Mouse (Mus musculus): Measurements from ENCODE around the gene Hpse2. TPM values are rescaled to one million over a fixed set of nuclear protein-coding genes. Genes with fewer than 3 reads are reported as not detected.
"Not testable (repeated sequence)": the region's sequence is repeated elsewhere in the genome, so short reads cannot be mapped to it uniquely, and the experiment has no call there.

The Hpse2 gene
- total RNA-seq, 2 experiments from 2014 or later: not detected

GRCm38 (mm10) chr19:42857096-42857495 lies 531.1 kb downstream of the Hpse2 start:
- DNase-seq (ENCODE audit: low spot score): no peak

GRCm38 (mm10) chr19:42855649-42856048 lies 532.5 kb downstream of the Hpse2 start:
- no peak for DNase-seq (ENCODE audit: low spot score)

DNA sequence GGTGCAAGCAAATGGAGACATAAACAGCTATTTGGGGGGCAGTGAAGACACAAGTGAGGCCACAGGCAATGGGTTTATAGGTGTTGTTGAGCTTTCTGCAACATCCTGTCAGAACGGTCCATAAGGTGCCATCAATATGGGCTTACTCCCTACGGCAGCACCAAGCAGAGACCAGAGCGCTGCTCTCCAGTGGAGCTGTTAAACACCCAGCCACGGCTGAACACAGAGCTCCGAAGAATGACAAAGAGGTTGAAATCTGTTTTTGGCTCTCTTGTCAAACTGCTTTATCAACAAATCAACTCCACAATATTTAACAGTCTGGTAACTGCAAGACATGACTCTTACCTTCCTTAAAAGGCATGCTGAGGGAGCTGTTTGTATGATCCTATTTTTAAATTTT lies 537.7 kb downstream of the Hpse2 start:
- DNase-seq (ENCODE audit: low spot score): no peak

DNA sequence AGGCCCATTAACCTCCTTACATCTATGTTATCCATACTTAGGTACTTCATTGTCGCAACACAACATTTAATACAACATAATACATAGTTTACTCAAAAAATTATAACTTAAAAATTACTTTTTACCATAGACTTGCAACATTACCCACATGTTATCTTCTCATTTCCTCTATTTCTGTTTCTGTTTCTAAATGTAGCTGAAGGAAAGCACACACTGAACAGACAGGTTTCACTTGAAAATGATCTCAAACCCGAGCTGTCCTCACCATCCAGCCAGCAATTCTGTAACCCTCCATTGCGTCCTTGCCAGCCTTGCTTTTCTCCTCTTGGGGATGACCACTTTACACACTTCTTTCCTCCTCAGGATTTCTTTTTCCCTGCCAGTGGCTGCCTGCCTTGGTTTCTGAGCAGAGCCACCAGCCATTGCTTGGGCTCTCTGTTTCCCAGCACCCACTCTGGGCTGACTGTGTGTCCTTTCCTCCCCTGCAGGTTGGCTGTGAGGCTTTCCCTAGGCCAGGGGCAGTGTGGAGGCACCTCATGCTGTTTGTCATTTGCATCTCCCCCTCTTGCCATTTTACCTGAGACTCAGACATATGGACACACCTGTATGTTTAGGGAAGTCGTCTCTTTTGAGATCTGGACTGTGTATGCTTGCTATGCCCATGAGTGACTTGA lies 548.4 kb downstream of the Hpse2 start:
- DNase-seq (ENCODE audit: low spot score): no peak

DNA sequence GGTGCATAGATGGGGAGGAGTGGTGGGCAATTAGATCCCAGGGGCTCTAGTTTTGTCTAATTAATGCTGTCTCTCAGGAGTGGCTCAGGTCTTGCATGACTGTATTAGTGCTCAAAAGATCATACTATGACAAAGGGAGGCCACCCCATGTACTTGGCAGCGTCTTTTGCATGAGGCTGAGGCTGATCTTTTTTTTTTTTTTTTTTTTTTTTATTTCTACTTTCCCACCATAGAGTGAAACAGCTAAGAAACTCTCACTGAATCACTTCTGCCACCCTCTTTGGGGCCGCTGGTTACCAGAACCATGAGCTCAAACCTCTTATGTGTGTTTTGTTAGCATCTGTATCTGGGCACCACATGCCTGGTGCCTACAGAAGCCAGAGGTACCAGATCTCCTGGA lies 549.0 kb downstream of the Hpse2 start:
- DNase-seq (ENCODE audit: low spot score): no peak

DNA sequence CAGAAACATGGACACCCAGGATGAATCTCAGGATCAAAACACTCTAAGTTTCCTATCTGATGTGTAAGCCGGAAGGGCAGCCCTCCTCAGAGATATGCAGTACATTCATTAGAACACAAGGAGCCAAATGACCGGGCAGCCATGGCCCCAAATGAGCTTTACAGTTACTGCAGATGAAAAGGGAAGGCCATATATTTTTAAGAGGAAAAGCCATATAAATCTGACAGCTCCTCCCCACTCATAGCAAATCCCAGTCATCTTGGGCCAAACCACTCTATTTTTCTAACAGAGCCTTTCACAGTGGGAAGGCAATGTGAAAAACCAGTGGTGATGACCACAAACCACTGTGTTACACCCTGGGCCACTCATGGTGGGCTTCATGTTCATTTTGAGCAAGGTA lies 549.9 kb downstream of the Hpse2 start:
- DNase-seq (ENCODE audit: low spot score): no peak

GRCm38 (mm10) chr19:42837591-42837990 lies 550.6 kb downstream of the Hpse2 start:
- peak; percentile 10 for DNase-seq (ENCODE audit: low spot score)

- no peak for DNase-seq (ENCODE audit: low spot score)
Measured at GRCm38 (mm10) chr19:42833126-42833525, 555.0 kb downstream of the Hpse2 start.

GRCm38 (mm10) chr19:42832251-42832650 lies 555.9 kb downstream of the Hpse2 start:
- no peak for DNase-seq (ENCODE audit: low spot score)

- DNase-seq (ENCODE audit: low spot score): no peak
Measured at GRCm38 (mm10) chr19:42829196-42829595, 559.0 kb downstream of the Hpse2 start.

- DNase-seq (ENCODE audit: low spot score): no peak
Measured at GRCm38 (mm10) chr19:42827843-42828242, 560.3 kb downstream of the Hpse2 start.

GRCm38 (mm10) chr19:42820109-42820508 lies 568.0 kb downstream of the Hpse2 start:
- no peak for DNase-seq (ENCODE audit: low spot score)

GRCm38 (mm10) chr19:42817761-42818160 lies 570.4 kb downstream of the Hpse2 start:
- no peak for DNase-seq (ENCODE audit: low spot score)

- DNase-seq (ENCODE audit: low spot score): no peak
Measured at GRCm38 (mm10) chr19:42816261-42816660, 571.9 kb downstream of the Hpse2 start.

GRCm38 (mm10) chr19:42810140-42810539 lies 578.0 kb downstream of the Hpse2 start:
- DNase-seq (ENCODE audit: low spot score): no peak

GRCm38 (mm10) chr19:42809491-42809890 lies 578.7 kb downstream of the Hpse2 start:
- peak; percentile 23 for DNase-seq (ENCODE audit: low spot score)

GRCm38 (mm10) chr19:42797866-42798265 lies 590.3 kb downstream of the Hpse2 start:
- no peak for DNase-seq (ENCODE audit: low spot score)

- no peak for DNase-seq (ENCODE audit: low spot score)
Measured at GRCm38 (mm10) chr19:42795801-42796200, 592.4 kb downstream of the Hpse2 start.

DNA sequence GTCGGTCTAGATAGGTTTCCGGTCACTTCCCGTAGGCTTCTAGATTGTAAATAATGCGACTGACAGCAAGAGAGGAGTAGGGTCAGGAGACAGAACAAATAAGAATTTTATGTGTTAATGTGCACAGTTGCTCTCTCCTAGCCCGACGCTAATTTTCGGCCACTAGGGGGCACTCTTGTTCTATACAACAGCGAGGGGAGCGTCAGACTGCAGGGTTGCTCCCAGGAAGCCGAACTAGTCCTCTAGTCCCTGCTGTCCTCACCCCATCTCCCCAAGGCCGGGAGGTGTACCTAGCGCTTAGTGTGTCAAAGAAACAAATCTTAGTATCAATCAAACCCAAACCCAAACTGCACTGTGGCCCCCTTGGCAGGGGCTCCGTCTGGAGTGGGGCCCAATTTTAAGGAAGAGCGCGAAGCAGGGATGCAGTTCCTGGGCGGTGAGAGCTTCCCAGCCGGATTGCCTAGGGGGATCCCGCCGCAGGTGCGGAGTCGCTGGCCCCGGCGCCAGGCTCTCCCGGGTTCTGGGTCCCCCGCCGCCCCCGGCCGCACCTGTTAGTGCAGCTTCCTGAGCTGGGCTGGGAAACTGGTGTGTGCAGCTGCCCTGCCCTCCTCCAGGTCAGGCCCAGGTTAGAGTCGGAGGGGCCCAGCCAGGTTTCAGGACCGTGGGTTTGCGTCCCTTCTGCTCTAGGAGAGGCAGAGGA lies 593.1 kb downstream of the Hpse2 start:
- DNase-seq (ENCODE audit: low spot score): peak; percentile 89

- DNase-seq (ENCODE audit: low spot score): no peak
Measured at GRCm38 (mm10) chr19:42788311-42788710, 599.8 kb downstream of the Hpse2 start.

- no peak for DNase-seq (ENCODE audit: low spot score)
Measured at GRCm38 (mm10) chr19:42785562-42786220, 602.5 kb downstream of the Hpse2 start.

GRCm38 (mm10) chr19:42785129-42785528 lies 603.0 kb downstream of the Hpse2 start:
- no peak for DNase-seq (ENCODE audit: low spot score)

DNA sequence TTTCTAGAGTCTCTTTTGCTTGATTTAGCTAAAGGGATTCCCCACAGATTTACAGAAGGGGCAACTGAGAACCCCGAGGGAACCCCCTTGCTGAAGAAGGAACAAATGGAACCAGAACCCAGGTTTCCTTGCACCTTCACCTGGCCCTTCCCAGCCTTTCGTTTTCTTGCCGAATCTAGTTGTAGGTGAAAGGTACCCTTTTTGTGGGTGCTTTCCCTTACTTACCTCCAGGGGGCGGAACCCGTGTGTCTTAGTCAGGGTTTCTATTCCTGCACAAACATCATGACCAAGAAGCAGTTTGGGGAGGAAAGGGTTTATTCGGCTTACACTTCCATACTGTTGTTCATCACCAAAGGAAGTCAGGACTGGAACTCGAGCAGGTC lies 608.0 kb downstream of the Hpse2 start:
- not testable (repeated sequence) for DNase-seq (ENCODE audit: low spot score)
